9 mouse cellular contexts compared by ENCODE assay signal in the genomic region with DNA sequence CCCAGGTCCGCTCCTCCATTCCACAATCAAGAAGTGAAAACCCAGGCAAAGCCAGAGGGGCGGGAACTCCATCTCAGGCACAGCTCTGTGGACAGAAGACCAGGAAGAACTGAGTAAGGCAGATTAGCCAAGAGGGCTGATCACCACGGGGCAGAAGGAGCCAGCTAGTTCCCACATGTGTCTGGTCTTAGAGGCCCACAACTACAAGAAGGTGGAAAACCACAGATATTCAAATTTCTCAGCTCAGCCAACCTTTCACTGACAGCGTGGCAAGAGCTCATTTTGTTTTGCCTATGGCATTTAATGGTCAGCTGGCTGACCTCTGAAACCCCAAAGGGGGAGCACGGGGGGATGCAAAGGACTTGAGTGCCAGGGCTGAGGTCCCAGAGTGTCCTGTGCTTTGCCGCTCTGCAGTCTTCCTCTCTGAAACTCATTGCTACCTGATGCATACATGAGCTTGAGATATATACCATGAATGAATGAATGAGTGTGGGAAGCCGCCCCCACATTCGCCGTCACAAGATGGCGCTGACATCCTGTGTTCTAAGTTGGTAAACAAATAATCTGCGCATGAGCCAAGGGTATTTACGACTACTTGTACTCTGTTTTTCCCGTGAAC. TPM values are rescaled to one million over a fixed set of nuclear protein-coding genes. Genes with fewer than 3 reads are reported as not detected.
DNase-seq lines count a peak whose midpoint lies in the region; ATAC-seq and TF ChIP-seq lines count a peak whose summit lies in the region.
"Had no signal": no experiment of that assay in that cellular context is flagged by ENCODE, and none has a peak within 500 bp of the region (broad histone marks: within the 10 kb centered on the region; RNA-seq: fewer than 3 reads in every experiment).

No protein-coding gene starts in this region.

- no peak for TF ChIP-seq POLR2A in cerebellum, adult 2 months (IDR thresholded peaks at IDR 0.05; ENCODE audit: borderline replicate concordance, insufficient read depth, low read length)

- peak; percentile 53 to 58 for DNase-seq in cerebellum, adult 2 months
- DNase-seq in cerebellum, adult 8-10 months = no peak
- no peak for DNase-seq in neural tube, embryonic 10.5 days (ENCODE audit: extremely low spot score, low spot score)
- peak; percentile 29 for DNase-seq in limb, embryonic 11.5 days (ENCODE audit: low spot score)
- DNase-seq in gastrocnemius, postnatal 14 days = no peak
- no peak for DNase-seq in thymus, postnatal 14 days

- H3K36me3 ChIP-seq in neural tube, embryonic 12.5 days = no peaks in the 10 kb centered on the region
- H3K36me3 ChIP-seq in limb, embryonic 11.5 days (ENCODE audit: control insufficient read depth, insufficient read depth, low read length) = peaks cover 13% of the 10 kb centered on the region; the same call in 1 of the 2 replicates
- H3K36me3 ChIP-seq in stomach, embryonic 16.5 days (ENCODE audit: control insufficient read depth, insufficient read depth, low read length) = peaks cover 14% of the 10 kb centered on the region; the same call in 1 of the 2 replicates

- intact Hi-C loops in gastrocnemius, postnatal 14 days (cut with DNase I; ENCODE audit: low total_unique reads) = no loop called here

- peak; percentile 23; the same call in 1 of the 2 replicates for TF ChIP-seq CTCF in cerebellum, adult 2 months (IDR thresholded peaks at IDR 0.05; ENCODE audit: borderline replicate concordance, insufficient read depth, low read depth, low read length)

- no peaks in the 10 kb centered on the region for H3K27me3 ChIP-seq in cerebellum, adult 2 months (ENCODE audit: control insufficient read depth, insufficient read depth, low read length)
- H3K27me3 ChIP-seq in neural tube, embryonic 12.5 days (replicated peaks) = no peaks in the 10 kb centered on the region
- H3K27me3 ChIP-seq in limb, embryonic 11.5 days (ENCODE audit: control insufficient read depth, insufficient read depth, low read length) = no peaks in the 10 kb centered on the region
- H3K27me3 ChIP-seq in stomach, embryonic 16.5 days (ENCODE audit: control insufficient read depth, insufficient read depth, low read length) = no peaks in the 10 kb centered on the region

- H3K9ac ChIP-seq in neural tube, embryonic 12.5 days = no peak overlapping the region
- no peak overlapping the region for H3K9ac ChIP-seq in limb, embryonic 11.5 days (ENCODE audit: low read length)
- H3K9ac ChIP-seq in stomach, embryonic 16.5 days (ENCODE audit: low read length) = 0 out of 2 replicates have a peak overlapping the region, but pooled peaks have one; percentile 26

- no peak for ATAC-seq in neural tube, embryonic 12.5 days (ENCODE audit: low FRiP score, low read depth)
- ATAC-seq in limb, embryonic 11.5 days (ENCODE audit: insufficient number of reproducible peaks, low FRiP score, low TSS enrichment, low read depth) = no peak
- ATAC-seq in stomach, embryonic 16.5 days (ENCODE audit: insufficient read depth, low FRiP score) = no peak

- H3K4me2 ChIP-seq in neural tube, embryonic 12.5 days (replicated peaks) = peak overlapping the region; percentile 34
- 0 out of 2 replicates have a peak overlapping the region, but pooled peaks have one; percentile 15 for H3K4me2 ChIP-seq in limb, embryonic 11.5 days (ENCODE audit: low read depth, severe bottlenecking)
- H3K4me2 ChIP-seq in stomach, embryonic 16.5 days (ENCODE audit: low read depth, low read length) = peak overlapping the region; percentile 36; the same call in 1 of the 2 replicates

- no peaks in the 10 kb centered on the region for H3K9me3 ChIP-seq in neural tube, embryonic 12.5 days
- H3K9me3 ChIP-seq in limb, embryonic 11.5 days (ENCODE audit: control insufficient read depth, low read length) = 0 out of 2 replicates have a peak, but pooled peaks cover 3% of the 10 kb centered on the region
- H3K9me3 ChIP-seq in stomach, embryonic 16.5 days (replicated peaks; ENCODE audit: control insufficient read depth, low read length) = peaks cover 3% of the 10 kb centered on the region; the same call in 1 of the 2 replicates

- H3K27ac ChIP-seq in cerebellum, adult 2 months (ENCODE audit: insufficient read depth, low read length) = peak overlapping the region; percentile 40
- H3K27ac ChIP-seq in neural tube, embryonic 12.5 days = no peak overlapping the region
- H3K27ac ChIP-seq in limb, embryonic 11.5 days (replicated peaks; ENCODE audit: low read depth, low read length) = no peak overlapping the region
- no peak overlapping the region for H3K27ac ChIP-seq in stomach, embryonic 16.5 days (ENCODE audit: low read length)

- H3K4me3 ChIP-seq in cerebellum, adult 2 months (replicated peaks; ENCODE audit: insufficient read depth, low read depth, low read length) = peak overlapping the region; percentile 40
- no peak overlapping the region for H3K4me3 ChIP-seq in neural tube, embryonic 12.5 days
- no peak overlapping the region for H3K4me3 ChIP-seq in limb, embryonic 11.5 days (ENCODE audit: low read depth, low read length)
- no peak overlapping the region for H3K4me3 ChIP-seq in stomach, embryonic 16.5 days (replicated peaks; ENCODE audit: low read length)

- 59% methylated on average over 11 of the region's 13 CpGs for WGBS in cerebellum, adult 2 months
- 60% methylated on average over 12 of the region's 13 CpGs for WGBS in neural tube, embryonic 12.5 days
- WGBS in limb, embryonic 11.5 days = 55% methylated on average over 10 of the region's 13 CpGs
- 53% methylated on average over 10 of the region's 13 CpGs for WGBS in stomach, embryonic 16.5 days

- H3K4me1 ChIP-seq in cerebellum, adult 2 months (ENCODE audit: control insufficient read depth, insufficient read depth, low read length) = no peaks in the 10 kb centered on the region
- no peaks in the 10 kb centered on the region for H3K4me1 ChIP-seq in neural tube, embryonic 12.5 days
- H3K4me1 ChIP-seq in limb, embryonic 11.5 days (ENCODE audit: control insufficient read depth, insufficient read depth, low read length) = no peaks in the 10 kb centered on the region
- H3K4me1 ChIP-seq in stomach, embryonic 16.5 days (ENCODE audit: control insufficient read depth, insufficient read depth, low read length) = no peaks in the 10 kb centered on the region

RNA-seq across cellular contexts. Expression of gene Nrros, which starts 17.7 kb away (rescaled TPM):
- polyA plus RNA-seq in cerebellum, adult 2 months (2012; rRNA removed) = 4.1 and 4.8 TPM in 2 replicates
- 6.7 and 9.0 TPM in 2 replicates for polyA plus RNA-seq in neural tube, embryonic 12.5 days (2016; fragmentation: Nextera tagmentation; extraction: Ambion mirVana)
- 10.1 and 11.5 TPM in 2 replicates for polyA plus RNA-seq in limb, embryonic 11.5 days (2014; fragmentation: Nextera tagmentation; extraction: Ambion mirVana)
- 17.6 and 21.9 TPM in 2 replicates for polyA plus RNA-seq in stomach, embryonic 16.5 days (2015; fragmentation: Nextera tagmentation; extraction: Ambion mirVana)
- total RNA-seq in gastrocnemius, postnatal 14 days (2021) = 1 to 10 TPM; 5.3 to 5.6 TPM

RNA-seq across cellular contexts. Expression of gene Bex6, which starts 31.9 kb away (rescaled TPM):
- polyA plus RNA-seq in cerebellum, adult 2 months (2012; rRNA removed) = not detected in 2 replicates
- polyA plus RNA-seq in neural tube, embryonic 12.5 days (2016; fragmentation: Nextera tagmentation; extraction: Ambion mirVana) = not detected in 2 replicates
- 0.25 TPM in 1 of 2 replicates, not detected in the other for polyA plus RNA-seq in limb, embryonic 11.5 days (2014; fragmentation: Nextera tagmentation; extraction: Ambion mirVana)
- polyA plus RNA-seq in stomach, embryonic 16.5 days (2015; fragmentation: Nextera tagmentation; extraction: Ambion mirVana) = 0.14 TPM in 1 of 2 replicates, not detected in the other
- total RNA-seq in gastrocnemius, postnatal 14 days (2021) = not detected
- polyA plus RNA-seq: small intestine, adult 2 months had no signal

RNA-seq across cellular contexts. Expression of gene Cep19, which starts 48.1 kb away (rescaled TPM):
- polyA plus RNA-seq in cerebellum, adult 2 months (2012; rRNA removed) = 45.4 and 46.9 TPM in 2 replicates
- polyA plus RNA-seq in neural tube, embryonic 12.5 days (2016; fragmentation: Nextera tagmentation; extraction: Ambion mirVana) = 43.5 and 45.7 TPM in 2 replicates
- polyA plus RNA-seq in limb, embryonic 11.5 days (2014; fragmentation: Nextera tagmentation; extraction: Ambion mirVana) = 38.2 and 44.3 TPM in 2 replicates
- polyA plus RNA-seq in stomach, embryonic 16.5 days (2015; fragmentation: Nextera tagmentation; extraction: Ambion mirVana) = 27.0 and 28.7 TPM in 2 replicates
- total RNA-seq in gastrocnemius, postnatal 14 days (2021) = 1 to 10 TPM; 6.1 to 7.6 TPM

RNA-seq across cellular contexts. Expression of gene Pigx, which starts 48.2 kb away (rescaled TPM):
- 27.6 and 30.3 TPM in 2 replicates for polyA plus RNA-seq in cerebellum, adult 2 months (2012; rRNA removed)
- polyA plus RNA-seq in neural tube, embryonic 12.5 days (2016; fragmentation: Nextera tagmentation; extraction: Ambion mirVana) = 121 and 136 TPM in 2 replicates
- 131 and 137 TPM in 2 replicates for polyA plus RNA-seq in limb, embryonic 11.5 days (2014; fragmentation: Nextera tagmentation; extraction: Ambion mirVana)
- polyA plus RNA-seq in stomach, embryonic 16.5 days (2015; fragmentation: Nextera tagmentation; extraction: Ambion mirVana) = 74.6 and 80.1 TPM in 2 replicates
- 10 to 100 TPM; 12.3 to 12.9 TPM for total RNA-seq in gastrocnemius, postnatal 14 days (2021)

Comparison
In these comparisons a context has a peak if more than half of its experiments do, and no peak if none do; other contexts are left out.
1. DNase-seq: peak in cerebellum, adult 2 months (2 of 2) and limb, embryonic 11.5 days (single experiment); none in cerebellum, adult 8-10 months (single experiment), neural tube, embryonic 10.5 days (single experiment), gastrocnemius, postnatal 14 days (single experiment) and thymus, postnatal 14 days (single experiment).
2. Peak in every context shown above with its lines, with median percentiles within 50 percentile points of each other: H3K4me2 ChIP-seq.